Mouse (Mus musculus): ENCODE measurements around the gene Tpst1.

GRCm38 (mm10) chr5:130047013-130047412 is 26.1 kb upstream of the Tpst1 start:
- TF ChIP-seq GATA1 (IDR thresholded peaks at IDR 0.05; ENCODE audit: low read length) (no peak), TAL1 (IDR thresholded peaks at IDR 0.05; ENCODE audit: low read length) (no peak)

Data from erythroblast, embryonic 14.5 days (primary cell).